Mouse (Mus musculus) telencephalon, adult 2 months (tissue): ENCODE measurements around the gene Espnl.

Experiments
- DNase-seq: peaks from one replicate; pipeline ENCODE4 v3.0.0-alpha.2; 2011; ENCODE audit warnings: low read depth, low spot score

Espnl gene

GRCm38 (mm10) chr1:91317656-91318055, 4.2 kb upstream of the Espnl start:
- no peak for DNase-seq

GRCm38 (mm10) chr1:91324646-91325045, 2.8 kb downstream of the Espnl start:
- no peak for DNase-seq

- DNase-seq = no peak
Observed at GRCm38 (mm10) chr1:91325488-91326042, 3.7 kb downstream of the Espnl start.

GRCm38 (mm10) chr1:91332102-91332501, 10.2 kb downstream of the Espnl start:
- DNase-seq = peak; percentile 78

GRCm38 (mm10) chr1:91333582-91333981, 11.7 kb downstream of the Espnl start:
- DNase-seq = no peak

GRCm38 (mm10) chr1:91337355-91337754, 15.5 kb downstream of the Espnl start:
- no peak for DNase-seq

DNA sequence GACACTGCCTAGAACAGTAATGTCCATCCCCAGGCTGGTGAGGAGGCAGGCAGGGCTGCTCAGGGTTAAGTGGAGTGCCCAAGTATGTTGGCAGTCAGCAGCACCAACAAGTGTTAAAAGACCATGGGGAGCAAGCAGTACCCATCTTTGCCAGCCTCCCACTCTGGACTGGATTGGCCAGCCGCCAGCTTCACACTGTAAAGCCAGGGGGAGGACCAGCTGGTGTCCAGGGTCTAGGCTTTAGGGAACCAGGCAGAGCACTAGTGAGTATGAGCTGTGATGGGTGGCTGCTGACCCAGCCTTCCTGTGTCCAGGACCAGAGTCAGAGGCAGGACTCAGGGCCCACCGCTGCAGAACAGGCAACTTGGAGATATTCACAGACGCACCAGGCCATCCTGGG, 22.1 kb downstream of the Espnl start:
- no peak for DNase-seq

- DNase-seq = no peak
Observed at GRCm38 (mm10) chr1:91344921-91345685, 23.2 kb downstream of the Espnl start.

DNA sequence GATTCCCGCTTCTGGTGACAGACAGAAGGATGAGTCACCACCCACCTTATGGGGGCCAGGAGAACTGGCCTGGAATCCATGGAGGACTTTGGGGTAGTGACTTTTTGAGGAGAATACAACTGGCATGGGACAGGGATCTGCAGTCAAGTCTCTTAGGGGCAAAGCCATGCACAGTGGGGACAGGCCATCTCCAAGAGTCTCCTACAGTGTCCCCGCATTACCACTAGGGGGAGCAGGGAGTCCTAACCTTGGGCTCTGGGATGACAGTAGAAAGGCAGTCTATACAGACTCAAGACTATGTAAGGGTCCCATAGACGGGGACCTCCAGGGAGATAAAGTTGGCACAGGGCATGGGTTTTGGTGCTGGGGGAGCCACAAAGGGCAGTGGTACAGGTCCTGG, 25.0 kb downstream of the Espnl start:
- peak; percentile 15 for DNase-seq

DNA sequence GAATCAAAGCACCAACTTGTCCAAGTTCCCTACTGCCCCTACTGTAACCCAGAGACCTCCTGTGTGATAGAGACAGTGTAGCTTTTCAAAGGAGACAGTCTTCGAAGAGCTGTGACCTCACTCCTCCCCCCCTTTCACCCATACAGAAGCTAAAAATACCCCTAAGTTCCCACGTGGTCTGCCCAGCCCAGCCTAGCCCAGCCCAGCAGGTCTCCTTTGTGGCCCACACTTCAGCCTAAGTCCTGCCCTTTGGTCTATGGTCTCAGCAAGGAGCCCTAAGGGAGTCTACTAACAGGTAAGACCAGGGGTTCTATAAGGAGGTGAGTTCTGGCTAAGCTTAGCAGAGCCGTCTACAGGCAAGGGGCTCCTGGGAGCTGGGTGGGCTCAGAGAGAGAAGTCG, 29.0 kb downstream of the Espnl start, which contains the start of gene Klhl30:
TSS of gene Klhl30 (plus strand) at position 176 of the 400 bp plus-strand sequence.
- no peak for DNase-seq

- DNase-seq = no peak
Observed at GRCm38 (mm10) chr1:91351249-91351648, 29.4 kb downstream of the Espnl start.

- peak; percentile 49 for DNase-seq
Observed at GRCm38 (mm10) chr1:91352277-91352676, 30.4 kb downstream of the Espnl start.

DNA sequence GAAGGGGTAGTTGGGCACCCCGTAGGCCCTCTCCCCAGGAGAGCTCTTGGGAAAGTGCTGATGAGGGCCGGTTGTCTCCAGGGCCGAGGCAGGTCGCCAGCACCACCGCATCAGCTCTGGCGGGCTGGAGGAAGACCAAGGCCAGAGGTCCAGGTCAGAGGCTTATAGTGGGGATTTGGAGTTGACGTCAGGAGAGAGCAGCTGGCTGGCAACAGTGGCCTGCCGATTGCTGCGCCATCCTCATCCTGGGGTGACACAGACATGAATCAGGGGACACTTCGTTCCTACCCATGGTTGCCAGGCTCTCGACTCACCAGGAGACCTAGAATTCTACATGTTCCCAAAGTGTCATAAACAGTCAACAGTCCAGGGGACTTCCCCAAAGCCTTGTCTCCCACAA, 34.2 kb downstream of the Espnl start:
- no peak for DNase-seq

- DNase-seq = no peak
Observed at GRCm38 (mm10) chr1:91362113-91362512, 40.2 kb downstream of the Espnl start.

DNA sequence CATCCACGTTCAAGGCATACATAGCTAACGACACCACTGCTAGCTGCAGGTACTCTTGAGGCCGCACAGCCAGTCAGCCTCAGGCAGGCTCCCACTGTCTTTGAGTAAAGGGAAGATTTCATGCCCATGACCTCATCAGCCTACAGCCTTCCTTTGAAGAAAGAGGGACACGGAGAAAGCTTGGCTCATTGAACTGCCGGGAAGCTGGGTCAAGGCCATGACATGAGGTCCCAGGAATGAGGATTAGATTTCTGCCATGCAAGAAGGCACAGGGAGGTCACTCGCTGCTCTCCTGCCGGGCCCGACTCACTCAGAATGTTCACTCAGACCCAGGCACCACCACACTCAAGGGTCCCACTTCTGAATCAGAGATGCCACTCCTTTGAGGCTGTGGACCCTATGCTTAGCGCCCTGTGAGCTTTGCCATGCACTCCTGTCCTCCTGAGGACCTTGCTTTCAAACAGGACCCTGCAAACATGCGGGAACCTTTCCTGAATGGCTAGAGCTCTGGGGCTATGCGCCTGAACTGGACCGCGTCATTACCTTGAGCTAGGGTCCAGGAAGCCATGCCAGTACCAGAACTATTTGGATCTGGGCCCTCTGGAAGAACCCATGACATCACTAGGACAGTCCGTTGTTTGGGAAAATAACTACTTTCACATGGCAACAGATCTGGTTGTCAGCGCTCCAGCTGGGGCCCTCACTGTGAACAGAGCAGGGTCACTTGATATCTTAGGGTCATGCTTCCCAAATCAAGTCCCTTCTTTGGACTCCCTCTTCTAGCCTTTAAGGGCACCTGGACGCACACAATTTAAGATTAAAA, 43.2 kb downstream of the Espnl start:
- no peak for DNase-seq

DNA sequence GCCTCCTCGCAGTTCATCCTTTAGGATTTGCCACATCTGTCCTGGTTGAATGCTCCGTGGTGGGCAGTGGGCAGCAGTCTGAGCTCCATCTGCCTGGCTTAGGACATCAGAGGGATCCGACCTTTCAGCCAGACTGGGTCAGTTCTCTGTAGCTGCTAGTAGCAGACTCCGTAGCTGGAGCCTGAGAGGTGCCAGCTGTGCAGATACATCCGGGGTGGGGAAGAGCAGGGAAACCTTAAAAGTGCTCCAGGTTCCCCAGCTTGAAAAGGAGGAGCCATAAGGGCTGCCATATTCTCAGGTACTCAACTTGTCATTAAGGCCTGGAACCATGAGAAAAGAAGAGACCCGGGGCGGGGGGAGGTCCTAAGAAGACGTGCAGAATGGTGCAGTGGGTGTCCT, 43.9 kb downstream of the Espnl start:
- no peak for DNase-seq

GRCm38 (mm10) chr1:91366215-91367108, 44.6 kb downstream of the Espnl start, which contains the start of gene Erfe:
Gene Erfe (plus strand): TSS chr1:91366430.
- DNase-seq = no peak

GRCm38 (mm10) chr1:91367295-91367694, 45.4 kb downstream of the Espnl start:
- DNase-seq = no peak

- no peak for DNase-seq
Observed at GRCm38 (mm10) chr1:91369408-91369807, 47.5 kb downstream of the Espnl start.

DNA sequence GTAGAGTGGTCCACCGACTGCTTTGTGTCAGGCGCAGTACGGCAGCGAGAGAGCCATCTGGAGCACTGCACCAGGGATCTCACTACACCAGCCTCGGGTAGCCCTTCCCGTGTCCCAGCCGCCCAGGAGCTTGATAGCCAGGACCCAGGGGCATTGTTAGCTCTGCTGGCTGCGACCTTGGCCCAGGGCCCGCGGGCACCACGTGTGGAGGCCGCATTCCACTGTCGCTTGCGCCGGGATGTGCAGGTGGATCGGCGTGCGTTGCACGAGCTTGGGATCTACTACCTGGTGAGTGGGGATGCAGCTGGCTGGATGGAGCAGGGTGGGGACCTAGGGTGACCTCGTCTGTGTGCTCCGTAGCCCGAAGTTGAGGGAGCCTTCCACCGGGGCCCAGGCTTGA, 48.2 kb downstream of the Espnl start:
- no peak for DNase-seq

DNA sequence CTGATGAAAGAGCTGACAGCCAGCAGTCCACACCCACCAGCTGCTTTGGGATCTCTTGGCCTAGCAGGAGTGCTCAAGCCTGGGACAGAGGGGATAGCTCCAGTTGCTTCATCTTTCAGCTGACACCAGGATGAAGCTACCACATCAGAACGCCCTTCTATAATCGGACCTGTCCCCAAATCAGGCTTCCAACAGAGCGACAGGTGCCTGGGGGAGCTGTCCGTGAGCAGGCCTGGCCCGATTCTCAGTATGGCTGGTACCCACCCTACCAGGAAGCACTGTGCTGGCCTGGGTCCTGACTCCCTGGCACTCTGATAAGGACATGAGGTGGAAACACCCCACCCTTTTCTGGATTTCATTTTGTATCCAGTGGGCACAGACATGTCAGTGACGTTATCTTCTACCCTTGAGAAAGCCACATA, 51.5 kb downstream of the Espnl start:
- no peak for DNase-seq
